Mouse (Mus musculus): ENCODE results near the gene Gm3532.
"Not testable (repeated sequence)": the region's sequence is repeated elsewhere in the genome, so short reads cannot be mapped to it uniquely, and the experiment has no call there.

The Gm3532 gene

GRCm38 (mm10) chr14:5538196-5538595 is at the start of gene Gm3532:
Gm3532 (plus strand) TSS chr14:5538496.
- DNase-seq (ENCODE audit: low spot score in 2 of 2), result not testable (repeated sequence)

DNA sequence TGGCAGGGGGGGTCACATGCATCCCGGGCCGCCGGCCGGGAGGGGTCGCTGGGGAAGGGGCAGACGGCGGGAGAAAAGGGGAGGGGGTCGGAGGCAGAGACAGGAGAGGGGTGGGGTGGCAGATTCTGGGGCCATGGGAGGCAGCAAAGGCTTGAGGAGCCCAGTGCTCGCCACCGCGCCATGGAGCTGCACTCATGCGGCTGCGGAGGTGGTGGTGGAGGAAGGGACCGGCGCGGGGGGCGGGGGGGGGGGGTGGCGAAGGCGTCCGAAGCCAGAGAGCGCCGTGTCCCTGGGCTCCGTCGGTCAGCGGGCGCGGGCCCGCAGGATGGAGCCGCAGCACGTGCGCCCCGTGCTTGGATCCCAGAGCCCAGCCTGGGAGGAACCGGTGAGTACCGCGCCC is 36.9 kb upstream of the Gm3532 start, which contains the start of gene Gm3488:
Gm3488 (plus strand) TSS at position 301 of the 400 bp plus-strand sequence.
- DNase-seq (ENCODE audit: low spot score in 2 of 2), result not testable (repeated sequence)
